Mouse (Mus musculus) E14TG2a.4 (cell line): ENCODE measurements around the gene Krtap5-1.
"Not testable (repeated sequence)": the region's sequence is repeated elsewhere in the genome, so short reads cannot be mapped to it uniquely, and the experiment has no call there.

Experiments used
- H3K27me3 ChIP-seq: 2 replicates; pipeline ENCODE4 v1.6.1; 2014; ENCODE audit warnings: low read length, control low read depth; ENCODE audit not compliant: insufficient read depth
- H3K36me3 ChIP-seq: 2 replicates; pipeline ENCODE4 v1.6.1; 2014; ENCODE audit warnings: low read length, control low read depth; ENCODE audit not compliant: insufficient read depth
- H3K4me1 ChIP-seq: replicated peaks from 2 replicates; pipeline ENCODE4 v1.6.1; 2014; ENCODE audit warnings: low read depth, low read length, control low read depth
- H3K4me3 ChIP-seq: replicated peaks from 2 replicates; pipeline ENCODE4 v1.5.1; 2014; ENCODE audit warnings: mild to moderate bottlenecking, low read length
- H3K9me3 ChIP-seq: 2 replicates; pipeline ENCODE4 v1.6.1; 2014; ENCODE audit warnings: low read length, control low read depth
- CTCF ChIP-seq: conservative IDR thresholded peaks from 2 replicates; pipeline ENCODE4 v1.5.1; 2014; ENCODE audit warnings: low read length
- NANOG ChIP-seq: IDR thresholded peaks from 2 replicates; pipeline ENCODE4 v1.6.1; 2014; ENCODE audit warnings: borderline replicate concordance, low read length, mixed read lengths
- POU5F1 ChIP-seq: IDR thresholded peaks from 2 replicates; pipeline ENCODE4 v1.6.1; 2014; ENCODE audit warnings: low read length, borderline replicate concordance

Krtap5-1 gene

DNA sequence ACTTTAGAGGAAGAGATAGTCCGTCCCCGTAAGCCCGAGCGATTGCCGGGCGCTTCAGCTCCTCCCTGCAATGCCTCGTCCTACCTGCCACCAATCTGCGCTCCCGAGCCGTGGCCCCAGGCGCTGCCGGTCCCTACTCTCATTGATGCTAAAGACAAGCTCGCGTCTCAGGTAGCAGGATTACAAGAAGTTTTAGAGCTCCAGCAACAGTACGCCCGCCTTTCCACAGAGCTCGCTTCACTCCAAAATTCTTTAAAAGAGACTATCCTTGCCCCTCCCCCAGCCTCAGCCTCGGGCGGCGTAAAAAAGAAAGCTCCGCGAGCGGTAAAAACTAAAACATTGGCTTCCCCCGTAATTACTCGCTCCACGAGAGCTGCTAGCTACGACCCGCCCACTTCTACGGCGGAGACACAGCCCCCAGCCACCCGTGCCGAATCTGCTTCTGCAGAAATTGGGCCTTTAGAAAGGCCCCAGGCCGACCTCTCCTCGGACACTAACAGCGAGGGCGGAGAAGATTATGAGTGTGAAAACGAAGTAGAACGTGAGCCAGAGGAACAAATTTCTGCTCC is 12.8 kb downstream of the Krtap5-1 start:
- H3K4me3 ChIP-seq = peak overlapping the region; percentile 81
- TF ChIP-seq NANOG = no peak
- H3K9me3 ChIP-seq = peaks cover 2% of the 10 kb centered on the region
- H3K36me3 ChIP-seq = no peaks in the 10 kb centered on the region
- H3K4me1 ChIP-seq = peaks cover 10% of the 10 kb centered on the region
- peaks cover 70% of the 10 kb centered on the region for H3K27me3 ChIP-seq

DNA sequence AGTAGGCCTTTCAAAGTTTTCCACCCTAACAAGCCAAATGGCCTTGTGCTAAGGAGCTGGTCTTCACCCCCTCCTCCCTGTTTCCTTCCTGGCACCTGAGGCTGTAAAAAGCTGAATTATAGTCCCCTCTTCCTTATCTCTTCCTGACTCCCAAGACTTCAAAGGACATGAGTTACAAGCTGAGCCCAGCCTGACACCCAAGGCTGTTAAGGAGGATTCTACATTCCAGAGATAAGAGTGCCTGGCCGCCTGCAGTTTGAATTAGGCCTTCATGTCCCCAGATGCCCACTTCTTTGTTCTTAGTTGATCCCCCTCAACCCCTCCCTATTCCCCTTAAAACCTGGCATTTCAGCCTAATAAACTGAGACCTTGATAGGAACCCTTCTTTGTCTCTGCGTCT is 14.1 kb downstream of the Krtap5-1 start:
- H3K9me3 ChIP-seq = not testable (repeated sequence)

GRCm38 (mm10) chr7:142279291-142279690 is 17.6 kb downstream of the Krtap5-1 start:
- H3K36me3 ChIP-seq, H3K4me3 ChIP-seq, H3K9me3 ChIP-seq, H3K4me1 ChIP-seq: not testable (repeated sequence)
- peaks cover 47% of the 10 kb centered on the region for H3K27me3 ChIP-seq

More for the DNA sequence above, 14.1 kb downstream of the Krtap5-1 start:
- peaks cover 70% of the 10 kb centered on the region for H3K27me3 ChIP-seq
- not testable (repeated sequence) for H3K4me3 ChIP-seq, H3K36me3 ChIP-seq, H3K4me1 ChIP-seq

DNA sequence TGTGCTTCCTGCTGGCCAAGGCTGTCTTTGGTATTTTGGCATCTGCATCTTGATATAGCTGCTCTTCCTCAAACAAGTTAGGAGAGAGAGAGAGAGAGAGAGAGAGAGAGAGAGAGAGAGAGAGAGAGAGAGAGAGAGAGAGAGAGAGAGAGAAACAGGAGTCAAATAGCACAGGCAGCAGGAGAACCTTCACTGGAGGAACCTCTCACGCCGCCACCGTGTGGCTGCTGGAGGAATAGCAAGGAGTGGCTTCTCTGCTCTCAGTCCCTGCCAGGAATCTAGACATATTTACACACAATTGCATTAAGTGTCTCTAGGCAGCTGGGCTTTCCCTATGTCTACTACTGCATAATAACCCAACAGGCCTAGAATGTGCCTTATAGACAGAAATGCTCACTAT is 18.7 kb downstream of the Krtap5-1 start:
- TF ChIP-seq CTCF = peak; percentile 52
- H3K36me3 ChIP-seq, H3K4me3 ChIP-seq, H3K9me3 ChIP-seq, H3K4me1 ChIP-seq: not testable (repeated sequence)
- peaks cover 36% of the 10 kb centered on the region for H3K27me3 ChIP-seq

DNA sequence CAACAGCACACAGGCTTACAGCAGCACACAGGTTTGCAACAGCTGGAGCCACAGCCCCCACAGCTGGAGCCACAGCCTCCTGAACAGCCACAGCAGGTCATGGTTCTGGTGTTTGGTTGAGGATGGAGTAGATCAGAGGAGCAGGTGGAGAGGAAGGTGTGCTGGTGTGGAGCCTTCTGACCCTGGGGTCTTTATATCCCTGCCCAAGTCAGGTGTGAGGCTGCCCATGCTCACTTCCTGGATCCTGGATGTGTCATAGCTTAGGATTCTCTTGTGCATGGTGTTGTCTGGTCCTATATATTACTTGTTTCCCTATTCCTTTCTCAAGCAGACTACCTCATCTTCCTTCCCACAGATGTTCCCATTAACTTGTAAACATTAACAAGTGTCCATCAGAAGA is 22.7 kb downstream of the Krtap5-1 start, which contains the start of gene Gm4559:
TSS of gene Gm4559 (minus strand) at position 101 of the 400 bp plus-strand sequence.
- not testable (repeated sequence) for H3K36me3 ChIP-seq, H3K4me3 ChIP-seq, H3K4me1 ChIP-seq, H3K9me3 ChIP-seq, H3K27me3 ChIP-seq

- H3K27me3 ChIP-seq = peaks cover 17% of the 10 kb centered on the region
- H3K9me3 ChIP-seq, H3K36me3 ChIP-seq, H3K4me3 ChIP-seq, H3K4me1 ChIP-seq: not testable (repeated sequence)
Observed at GRCm38 (mm10) chr7:142258254-142258653, 38.7 kb downstream of the Krtap5-1 start, which contains the start of gene Gm2431. Gm2431 (minus strand) TSS chr7:142258354.

GRCm38 (mm10) chr7:142255517-142255916 is 41.4 kb downstream of the Krtap5-1 start:
- Histone ChIP-seq H3K4me1 (no peaks in the 10 kb centered on the region), H3K4me3 (no peak overlapping the region), H3K9me3 (no peaks in the 10 kb centered on the region), H3K36me3 (no peaks in the 10 kb centered on the region), H3K27me3 (peaks cover 34% of the 10 kb centered on the region)
- TF ChIP-seq CTCF = peak; percentile 73
- no peak for TF ChIP-seq POU5F1

DNA sequence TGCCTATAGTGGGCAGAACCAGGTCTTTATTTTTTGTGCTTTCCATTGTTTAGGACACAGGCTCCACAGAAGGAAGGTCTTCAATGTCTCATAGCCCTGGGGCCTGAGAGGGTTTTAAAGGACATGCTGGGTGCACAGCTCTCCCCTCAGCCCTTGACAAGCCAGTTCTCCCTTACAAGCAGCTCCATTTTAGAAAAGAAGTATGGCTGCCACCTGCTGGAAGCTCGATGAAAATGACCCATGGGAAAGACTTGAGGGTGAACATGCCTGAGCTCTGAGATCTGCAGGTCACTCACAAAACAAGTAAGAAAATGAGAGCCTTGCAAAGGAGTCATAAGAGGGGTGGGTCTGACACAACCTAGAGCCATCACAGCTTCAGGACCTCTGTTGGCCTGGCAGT is 47.1 kb downstream of the Krtap5-1 start:
- no peaks in the 10 kb centered on the region for H3K36me3 ChIP-seq
- TF ChIP-seq POU5F1 = no peak
- TF ChIP-seq CTCF = peak; percentile 40; the same call in 1 of the 2 replicates
- H3K27me3 ChIP-seq = peaks cover 29% of the 10 kb centered on the region
- no peaks in the 10 kb centered on the region for H3K4me1 ChIP-seq
- no peaks in the 10 kb centered on the region for H3K9me3 ChIP-seq
- no peak overlapping the region for H3K4me3 ChIP-seq
